Mouse (Mus musculus) activated CD4-positive, CD25-positive, alpha-beta regulatory T cell (primary cell): ENCODE measurements around the gene Narfl. TPM values are rescaled to one million over a fixed set of nuclear protein-coding genes. Genes with fewer than 3 reads are reported as not detected.

Source experiments
- polyA plus RNA-seq, 2 experiments: library from polyadenylated mRNA; unstranded; fragments of 100-300 nt; shearing (Covaris generic); gene quantifications; one replicate each; pipeline ENCODE4 v1.2.1; 2017

Gene Narfl
- polyA plus RNA-seq: 10 to 100 TPM; 18.7 to 25.8 TPM

GRCm38 (mm10) chr17:25773549-25774120 lies at the start of gene Narfl:
Gene Narfl (plus strand): TSS chr17:25773776.

GRCm38 (mm10) chr17:25727265-25728008 lies 46.1 kb upstream of the Narfl start, which contains the start of the genes Chtf18 and Rpusd1:
Gene Chtf18 (minus strand): TSS chr17:25727419.
Gene Rpusd1 (plus strand): TSS chr17:25727670.

GRCm38 (mm10) chr17:25735745-25736144 lies 37.8 kb upstream of the Narfl start, which contains the start of gene Mslnl:
Gene Mslnl (plus strand): TSS chr17:25736042.

GRCm38 (mm10) chr17:25754241-25754640 lies 19.3 kb upstream of the Narfl start, which contains the start of gene Msln:
Gene Msln (minus strand): TSS chr17:25754378.

GRCm38 (mm10) chr17:25785281-25785745 lies 11.7 kb downstream of the Narfl start, which contains the start of gene Haghl:
Gene Haghl (minus strand): TSS chr17:25785673.

GRCm38 (mm10) chr17:25786280-25786679 lies 12.7 kb downstream of the Narfl start, which contains the start of gene Ccdc78:
Gene Ccdc78 (plus strand): TSS chr17:25786580.

GRCm38 (mm10) chr17:25792615-25793014 lies 19.0 kb downstream of the Narfl start, which contains the start of gene Fam173a:
Gene Fam173a (minus strand): TSS chr17:25792901.

GRCm38 (mm10) chr17:25795609-25796092 lies 22.1 kb downstream of the Narfl start, which contains the start of gene AC134908.4:
Gene AC134908.4 (minus strand): TSS chr17:25795659.

GRCm38 (mm10) chr17:25796951-25797369 lies 23.4 kb downstream of the Narfl start, which contains the start of gene Metrn:
Gene Metrn (minus strand): TSS chr17:25797136.

GRCm38 (mm10) chr17:25808789-25809605 lies 35.4 kb downstream of the Narfl start, which contains the start of gene Fbxl16:
Gene Fbxl16 (plus strand): TSS chr17:25809085.

GRCm38 (mm10) chr17:25823452-25823851 lies 49.9 kb downstream of the Narfl start, which contains the start of gene Wdr24:
Gene Wdr24 (plus strand): TSS chr17:25823627.

GRCm38 (mm10) chr17:25828712-25829557 lies 55.4 kb downstream of the Narfl start, which contains the start of gene Jmjd8:
Gene Jmjd8 (plus strand): TSS chr17:25828867.

Other genes starting within 250 kb of the Narfl start
- gene Sox8, start 203.1 kb upstream of the Narfl start, polyA plus RNA-seq: under 1 TPM in 1 of 2 experiments, not detected in 1; 0.11 TPM
- gene Lmf1, start 194.7 kb upstream of the Narfl start, polyA plus RNA-seq: 10 to 100 TPM; 21.6 to 22.0 TPM
- gene Gng13, start 56.6 kb upstream of the Narfl start, polyA plus RNA-seq: not detected
- 1 to 10 TPM; 5.2 to 5.4 TPM for gene Chtf18, start 46.4 kb upstream of the Narfl start, polyA plus RNA-seq
- 10 to 100 TPM; 15.3 to 15.4 TPM for gene Rpusd1, start 46.1 kb upstream of the Narfl start, polyA plus RNA-seq
- gene Mslnl, start 37.7 kb upstream of the Narfl start, polyA plus RNA-seq: not detected
- under 1 TPM in 1 of 2 experiments, not detected in 1; 0.26 TPM for gene Msln, start 19.4 kb upstream of the Narfl start, polyA plus RNA-seq
- gene Haghl, start 11.9 kb downstream of the Narfl start, polyA plus RNA-seq: 10 to 100 TPM; 46.8 to 50.3 TPM
- gene Ccdc78, start 12.8 kb downstream of the Narfl start, polyA plus RNA-seq: under 1 TPM; 0.59 to 0.72 TPM
- gene Fam173a, start 19.1 kb downstream of the Narfl start, polyA plus RNA-seq: 100 to 1,000 TPM; 177 to 212 TPM
- 1 to 10 TPM in 1 of 2 experiments, not detected in 1; 1.1 TPM for gene AC134908.4, start 21.9 kb downstream of the Narfl start, polyA plus RNA-seq
- gene Metrn, start 23.4 kb downstream of the Narfl start, polyA plus RNA-seq: 10 to 100 TPM; 37.5 to 46.1 TPM
- gene Fbxl16, start 35.3 kb downstream of the Narfl start, polyA plus RNA-seq: not detected
- 10 to 100 TPM; 22.8 to 29.5 TPM for gene Wdr24, start 49.9 kb downstream of the Narfl start, polyA plus RNA-seq
- gene Jmjd8, start 55.1 kb downstream of the Narfl start, polyA plus RNA-seq: 10 to 100 TPM; 16.2 to 25.7 TPM
- gene Stub1, start 59.6 kb downstream of the Narfl start, polyA plus RNA-seq: 100 to 1,000 TPM; 130 TPM
- 1 to 10 TPM; 1.5 to 3.3 TPM for gene Rhbdl1, start 63.5 kb downstream of the Narfl start, polyA plus RNA-seq
- 1 to 10 TPM; 2.5 to 3.2 TPM for gene Gm20683, start 68.0 kb downstream of the Narfl start, polyA plus RNA-seq
- gene Rhot2, start 71.1 kb downstream of the Narfl start, polyA plus RNA-seq: 10 to 100 TPM; 32.6 to 40.3 TPM
- gene Wdr90, start 87.7 kb downstream of the Narfl start, polyA plus RNA-seq: 10 to 100 TPM in 1 of 2 experiments, 1 to 10 TPM in 1; 5.7 to 11.5 TPM
- 1 to 10 TPM; 4.5 to 5.5 TPM for gene Mcrip2, start 95.0 kb downstream of the Narfl start, polyA plus RNA-seq
- 100 to 1,000 TPM in 1 of 2 experiments, 10 to 100 TPM in 1; 82.0 to 102 TPM for gene Mettl26, start 101.3 kb downstream of the Narfl start, polyA plus RNA-seq
- gene Wfikkn1, start 107.1 kb downstream of the Narfl start, polyA plus RNA-seq: 1 to 10 TPM; 1.5 to 1.9 TPM
- 10 to 100 TPM; 15.4 to 25.0 TPM for gene Rab40c, start 146.0 kb downstream of the Narfl start, polyA plus RNA-seq
- gene Pigq, start 171.2 kb downstream of the Narfl start, polyA plus RNA-seq: 10 to 100 TPM; 25.0 to 52.5 TPM
- gene Nhlrc4, start 171.2 kb downstream of the Narfl start, polyA plus RNA-seq: not detected
- under 1 TPM in 1 of 2 experiments, not detected in 1; 0.17 TPM for gene A930017K11Rik, start 178.8 kb downstream of the Narfl start, polyA plus RNA-seq
- 10 to 100 TPM; 21.3 to 28.1 TPM for gene Capn15, start 212.0 kb downstream of the Narfl start, polyA plus RNA-seq